Mouse (Mus musculus) lung, embryonic 14.5 days (tissue): Measurements from ENCODE around the gene Fbxl8. TPM values are rescaled to one million over a fixed set of nuclear protein-coding genes. Genes with fewer than 3 reads are reported as not detected.

ENCODE experiments used
- ATAC-seq: fragments of 200-750 bp; cut with Nextera tagmentation; 2 replicates; pipeline ENCODE4 v1.8.0; 2017; ENCODE audit warnings: mild to moderate bottlenecking, moderate TSS enrichment, moderate library complexity; ENCODE audit not compliant: insufficient read depth
- DNase-seq: peaks from one replicate; pipeline ENCODE4 v3.0.0-alpha.2; 2015
- H3K27ac ChIP-seq: fragments of 300-500 bp; sonication (generic); 2 replicates; pipeline ENCODE4 v1.5.1; 2014; ENCODE audit warnings: low read depth, mild to moderate bottlenecking, moderate library complexity
- H3K27me3 ChIP-seq: fragments of 300-500 bp; sonication (generic); 2 replicates; pipeline ENCODE4 v1.6.1; 2014; ENCODE audit warnings: low read length, control low read depth; ENCODE audit not compliant: insufficient read depth
- H3K36me3 ChIP-seq: fragments of 300-500 bp; sonication (generic); 2 replicates; pipeline ENCODE4 v1.6.1; 2014; ENCODE audit warnings: control low read depth; ENCODE audit not compliant: insufficient read depth
- H3K4me1 ChIP-seq: fragments of 300-500 bp; sonication (generic); 2 replicates; pipeline ENCODE4 v1.6.1; 2014; ENCODE audit warnings: antibody characterized with exemption, control low read depth; ENCODE audit not compliant: insufficient read depth
- H3K4me2 ChIP-seq: fragments of 300-500 bp; sonication (generic); 2 replicates; pipeline ENCODE4 v1.6.1; 2014; ENCODE audit warnings: mild to moderate bottlenecking
- H3K4me3 ChIP-seq: fragments of 300-500 bp; sonication (generic); 2 replicates; pipeline ENCODE4 v1.5.1; 2014; ENCODE audit warnings: low read depth, low read length
- H3K9ac ChIP-seq: fragments of 300-500 bp; sonication (generic); 2 replicates; pipeline ENCODE4 v1.6.1; 2014
- H3K9me3 ChIP-seq: fragments of 300-500 bp; sonication (generic); 2 replicates; pipeline ENCODE4 v1.6.1; 2016; ENCODE audit warnings: low read depth, low read length, control low read depth
- CTCF ChIP-seq: IDR thresholded peaks from 2 replicates; pipeline ENCODE4 v1.5.1; 2016; ENCODE audit warnings: antibody characterized with exemption, low read depth
- WGBS: fragments of 180-500 bp; shearing (Covaris S2); extraction: QIAGEN DNeasy Blood & Tissue Kit; methylation state at CpG from one replicate; pipeline ENCODE4 v1.1.7; 2014; 5-methylcytosine and 5-hydroxymethylcytosine counted together
- microRNA counts: library from miRNA; unstranded; fragments of <30 nt; microRNA quantifications from one replicate; lab custom pipeline; 2016
- microRNA-seq: library from miRNA; unstranded; fragments of <30 nt; microRNA quantifications from one replicate; pipeline ENCODE4, GENCODE M21; 2016; ENCODE audit warnings: borderline number of aligned reads
- polyA plus RNA-seq: library from polyadenylated mRNA; unstranded; fragments of >200 nt; fragmentation: Nextera tagmentation; extraction: Ambion mirVana; gene quantifications from 2 replicates; pipeline ENCODE4 v1.2.1, GENCODE M21; 2014

Fbxl8 gene
- polyA plus RNA-seq, 1 experiment from 2014 or later: 3.8 TPM

DNA sequence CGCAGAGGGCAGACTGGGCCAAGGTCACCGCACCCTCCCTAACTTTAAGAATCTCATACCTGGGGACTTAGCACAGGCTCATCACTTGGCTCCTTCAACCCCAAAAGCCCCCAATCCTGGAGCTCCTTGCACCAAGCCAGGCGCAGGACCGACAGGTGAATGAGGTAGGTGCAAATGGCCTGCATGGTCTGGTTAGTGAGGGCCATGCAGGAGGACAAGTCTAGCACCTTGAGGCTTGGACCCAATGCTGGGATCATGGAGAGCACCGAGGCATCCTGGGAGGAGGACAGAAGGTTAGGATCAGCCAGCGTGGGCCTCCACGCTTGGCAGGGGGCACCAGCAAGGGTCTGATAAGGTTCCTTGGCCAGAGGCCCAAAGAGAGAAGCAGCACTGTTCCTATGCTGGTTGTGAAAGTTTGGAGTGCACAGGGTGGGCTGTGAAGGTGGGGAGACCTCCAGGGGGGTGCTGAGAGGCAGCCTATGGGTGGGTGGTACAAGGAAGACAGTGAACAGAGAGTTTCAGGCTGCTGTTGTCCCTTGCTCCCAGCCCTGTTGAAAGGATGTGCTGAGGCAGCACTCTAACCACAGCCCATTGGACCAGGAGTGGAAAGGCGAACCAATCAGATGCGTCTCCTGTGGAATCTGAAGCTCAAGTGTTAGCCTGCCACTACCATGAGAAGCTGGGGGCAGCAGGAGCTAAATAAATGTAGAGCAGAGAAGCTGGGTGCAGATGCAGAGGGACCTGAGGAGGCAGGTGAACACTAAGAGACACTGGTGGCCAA, 49.4 kb downstream of the Fbxl8 start:
- Histone ChIP-seq H3K4me3 (no peak overlapping the region), H3K9ac (no peak overlapping the region), H3K27ac (no peak overlapping the region), H3K9me3 (no peaks in the 10 kb centered on the region), H3K4me1 (no peaks in the 10 kb centered on the region), H3K27me3 (no peaks in the 10 kb centered on the region), H3K36me3 (peaks cover 69% of the 10 kb centered on the region), H3K4me2 (no peak overlapping the region)
- DNase-seq (no peak), ATAC-seq (no peak)
- TF ChIP-seq CTCF: no peak
- 67% methylated on average over 9 of the region's 9 CpGs for WGBS

GRCm38 (mm10) chr8:105315073-105315769, 50.8 kb downstream of the Fbxl8 start:
- H3K4me1 ChIP-seq: no peaks in the 10 kb centered on the region
- no peak overlapping the region for H3K9ac ChIP-seq
- no peak overlapping the region for H3K4me2 ChIP-seq
- H3K4me3 ChIP-seq: no peak overlapping the region
- DNase-seq (no peak), ATAC-seq (peak; percentile 32; the same call in 1 of the 2 replicates)
- no peaks in the 10 kb centered on the region for H3K27me3 ChIP-seq
- no peaks in the 10 kb centered on the region for H3K9me3 ChIP-seq
- no peak overlapping the region for H3K27ac ChIP-seq
- WGBS: 82% methylated on average over 18 of the region's 18 CpGs
- H3K36me3 ChIP-seq: peaks cover 67% of the 10 kb centered on the region
- no peak for TF ChIP-seq CTCF

- Histone ChIP-seq H3K4me2 (no peak overlapping the region), H3K9me3 (no peaks in the 10 kb centered on the region), H3K4me3 (no peak overlapping the region), H3K4me1 (no peaks in the 10 kb centered on the region), H3K9ac (no peak overlapping the region), H3K27me3 (no peaks in the 10 kb centered on the region), H3K36me3 (peaks cover 56% of the 10 kb centered on the region), H3K27ac (no peak overlapping the region)
- WGBS: 87% methylated on average over 4 of the region's 4 CpGs
- DNase-seq: no peak
- no peak for TF ChIP-seq CTCF
- no peak for ATAC-seq
These were observed 53.5 kb downstream of the Fbxl8 start for GRCm38 (mm10) chr8:105317941-105318340.

- no peak for TF ChIP-seq CTCF
- Histone ChIP-seq H3K4me1 (no peaks in the 10 kb centered on the region), H3K9ac (no peak overlapping the region), H3K36me3 (peaks cover 52% of the 10 kb centered on the region), H3K4me3 (no peak overlapping the region), H3K27me3 (no peaks in the 10 kb centered on the region), H3K27ac (no peak overlapping the region), H3K4me2 (no peak overlapping the region), H3K9me3 (no peaks in the 10 kb centered on the region)
- WGBS: 75% methylated on average over 11 of the region's 11 CpGs
- no peak for DNase-seq
- ATAC-seq: no peak
These were observed 54.3 kb downstream of the Fbxl8 start for GRCm38 (mm10) chr8:105318662-105319190.

MicroRNAs within 50 kb of the gene (microRNA counts, 519-probe panel; counts per million panel counts)
- microRNA mmu-miR-328 (lab: Ali Mortazavi, UCI): 2,315 counts per million, percentile 37 among the panel's probes with 10 or more counts

Small RNA genes lying within 50 kb of the gene (microRNA-seq; reads per million reads assigned to microRNA genes)
- gene Gm27320 (not detected), gene Mir328 (255 reads per million, percentile 59 among the genes with 10 or more reads in this experiment)

Other genes with a start within 250 kb of the Fbxl8 start
- not detected in 2 replicates for gene Ces3a, start 216.0 kb upstream of the Fbxl8 start, polyA plus RNA-seq
- not detected in 2 replicates for gene Ces3b, start 180.9 kb upstream of the Fbxl8 start, polyA plus RNA-seq
- not detected in 2 replicates for gene Ces4a, start 132.8 kb upstream of the Fbxl8 start, polyA plus RNA-seq
- 81.4 and 85.2 TPM in 2 replicates for gene Cbfb, start 94.0 kb upstream of the Fbxl8 start, polyA plus RNA-seq
- gene D230025D16Rik, start 39.5 kb upstream of the Fbxl8 start, polyA plus RNA-seq: 35.4 and 36.1 TPM in 2 replicates
- 17.4 and 21.2 TPM in 2 replicates for gene B3gnt9, start 9.5 kb upstream of the Fbxl8 start, polyA plus RNA-seq
- 24.3 and 26.1 TPM in 2 replicates for gene Tradd, start within 50 bp of the Fbxl8 start, polyA plus RNA-seq
- 0.33 and 0.34 TPM in 2 replicates for gene Hsf4, start 5.2 kb downstream of the Fbxl8 start, polyA plus RNA-seq
- 0.61 and 1.1 TPM in 2 replicates for gene Nol3, start 11.5 kb downstream of the Fbxl8 start, polyA plus RNA-seq
- gene 4931428F04Rik, start 25.2 kb downstream of the Fbxl8 start, polyA plus RNA-seq: 9.0 and 9.5 TPM in 2 replicates
- 31.9 and 33.3 TPM in 2 replicates for gene Exoc3l, start 31.5 kb downstream of the Fbxl8 start, polyA plus RNA-seq
- gene E2f4, start 33.0 kb downstream of the Fbxl8 start, polyA plus RNA-seq: 102 and 112 TPM in 2 replicates
- 5.2 and 8.0 TPM in 2 replicates for gene Elmo3, start 41.0 kb downstream of the Fbxl8 start, polyA plus RNA-seq
- 2.7 and 3.1 TPM in 2 replicates for gene Lrrc29, start 61.6 kb downstream of the Fbxl8 start, polyA plus RNA-seq
- gene Tmem208, start 61.7 kb downstream of the Fbxl8 start, polyA plus RNA-seq: 108 and 115 TPM in 2 replicates
- 15.8 and 18.8 TPM in 2 replicates for gene Fhod1, start 83.3 kb downstream of the Fbxl8 start, polyA plus RNA-seq
- 9.9 and 10.9 TPM in 2 replicates for gene Slc9a5, start 84.2 kb downstream of the Fbxl8 start, polyA plus RNA-seq
- 1.8 and 1.9 TPM in 2 replicates for gene Plekhg4, start 108.6 kb downstream of the Fbxl8 start, polyA plus RNA-seq
- gene Kctd19, start 148.9 kb downstream of the Fbxl8 start, polyA plus RNA-seq: 0.12 and 0.32 TPM in 2 replicates
- 0.34 and 0.50 TPM in 2 replicates for gene Lrrc36, start 148.9 kb downstream of the Fbxl8 start, polyA plus RNA-seq
- gene Tppp3, start 206.9 kb downstream of the Fbxl8 start, polyA plus RNA-seq: 41.1 and 42.3 TPM in 2 replicates
- gene Zdhhc1, start 232.3 kb downstream of the Fbxl8 start, polyA plus RNA-seq: 40.0 and 41.9 TPM in 2 replicates